8 mouse cellular contexts compared by ENCODE assay signal in the genomic region with DNA sequence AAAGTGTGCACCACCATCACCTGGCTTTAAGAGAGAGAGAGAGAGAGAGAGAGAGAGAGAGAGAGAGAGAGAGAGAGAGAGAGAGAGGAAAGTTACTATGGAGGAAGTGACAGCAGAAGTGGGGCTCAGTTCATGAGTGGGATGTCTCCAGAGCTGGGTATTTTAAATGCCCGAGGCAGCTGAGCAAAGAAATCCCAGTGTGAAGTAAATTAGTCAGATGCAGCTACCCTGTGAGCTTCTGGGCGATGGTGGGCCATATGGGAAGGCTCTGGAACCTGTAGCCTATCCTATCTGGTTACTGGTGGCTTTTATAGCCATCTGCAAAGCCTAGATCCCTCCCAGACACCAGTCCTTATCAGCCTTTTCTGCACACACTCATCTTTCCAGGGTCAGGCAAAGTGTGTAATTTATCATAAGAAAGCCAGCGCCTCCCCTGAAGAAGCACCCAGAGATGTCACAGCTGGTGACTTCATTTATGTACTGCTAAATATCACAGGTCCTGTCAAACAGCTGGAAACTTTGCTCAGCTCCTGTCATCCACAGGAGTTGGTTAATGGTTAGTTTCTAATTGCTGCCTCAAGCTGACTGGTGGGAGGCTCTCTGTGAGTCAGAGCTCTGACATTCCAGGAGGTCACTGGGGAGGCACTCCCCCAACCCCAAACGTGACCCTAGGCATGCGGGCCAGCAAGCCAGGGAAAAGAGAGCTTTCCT.
A peak's percentile ranks its signal among the peaks of the same experiment; 100 is the strongest.
DNase-seq lines count a peak whose midpoint lies in the region; ATAC-seq lines count a peak whose summit lies in the region.

No protein-coding gene starts in this region.

- no peak overlapping the region for H3K4me2 ChIP-seq in forebrain, embryonic 12.5 days

- H3K27me3 ChIP-seq in forebrain, embryonic 12.5 days: no peaks in the 10 kb centered on the region

- no peak overlapping the region for H3K27ac ChIP-seq in forebrain, embryonic 12.5 days

- no peaks in the 10 kb centered on the region for H3K36me3 ChIP-seq in forebrain, embryonic 12.5 days (replicated peaks)

- DNase-seq in 3T3-L1 (ENCODE audit: low read depth, low spot score): peak; percentile 51
- peak; percentile 55 for DNase-seq in brain, adult 2 months (ENCODE audit: low read depth, low spot score)
- DNase-seq in heart, adult 9 months (ENCODE audit: low spot score in 2 of 2): peak; percentile 52 to 69
- peak; percentile 78 for DNase-seq in kidney, postnatal 10 days
- peak; percentile 61 for DNase-seq in mesoderm, embryonic 11.5 days (ENCODE audit: low read depth, low spot score)
- no peak for DNase-seq in cerebellum, adult 11-12 months
- DNase-seq in cerebellum, postnatal 36 days: no peak

- 53% methylated on average over 5 of the region's 5 CpGs for WGBS in forebrain, embryonic 12.5 days

- no peaks in the 10 kb centered on the region for H3K9me3 ChIP-seq in forebrain, embryonic 12.5 days

- no peak overlapping the region for H3K9ac ChIP-seq in forebrain, embryonic 12.5 days

- H3K4me3 ChIP-seq in forebrain, embryonic 12.5 days (replicated peaks): no peak overlapping the region

- H3K4me1 ChIP-seq in forebrain, embryonic 12.5 days: no peaks in the 10 kb centered on the region

- no peak for ATAC-seq in forebrain, embryonic 12.5 days (ENCODE audit: low FRiP score)

Comparison
In these comparisons a context has a peak if more than half of its experiments do, and no peak if none do; other contexts are left out.
1. DNase-seq: peak in 3T3-L1 (single experiment), brain, adult 2 months (single experiment), heart, adult 9 months (2 of 2), kidney, postnatal 10 days (single experiment) and mesoderm, embryonic 11.5 days (single experiment); none in cerebellum, adult 11-12 months (single experiment) and cerebellum, postnatal 36 days (0 of 2).